Mouse (Mus musculus): ENCODE measurements around the gene Phykpl. TPM values are rescaled to one million over a fixed set of nuclear protein-coding genes. Genes with fewer than 3 reads are reported as not detected.
A peak's percentile ranks its signal among the peaks of the same experiment; 100 is the strongest.
"Not testable (repeated sequence)": the region's sequence is repeated elsewhere in the genome, so short reads cannot be mapped to it uniquely, and the experiment has no call there.

Phykpl gene
- total and polyA plus RNA-seq, 2 experiments from 2014 or later, result 13.9 to 35.2 TPM

- H3K4me1 ChIP-seq (ENCODE audit: control insufficient read depth, insufficient read depth), result peaks cover 12% of the 10 kb centered on the region; the same call in 1 of the 2 replicates
- peaks cover 42% of the 10 kb centered on the region for H3K36me3 ChIP-seq (replicated peaks; ENCODE audit: control insufficient read depth, insufficient read depth, low read length)
- H3K9ac ChIP-seq (replicated peaks; ENCODE audit: low read depth, low read length), result peak overlapping the region; percentile 98
- ATAC-seq (ENCODE audit: insufficient read depth, low read depth) (peak; percentile 77), DNase-seq (ENCODE audit: low spot score) (peak; percentile 93)
- peak overlapping the region; percentile 97 for H3K4me3 ChIP-seq (ENCODE audit: low read depth, low read length)
- H3K27ac ChIP-seq (ENCODE audit: low read depth), result peak overlapping the region; percentile 99
- under 1% methylated on average over 74 of the region's 81 CpGs for WGBS
- TF ChIP-seq CTCF (IDR thresholded peaks at IDR 0.05; ENCODE audit: low read depth) (no peak), EP300 (IDR thresholded peaks at IDR 0.05; ENCODE audit: low read depth) (no peak)
- no peaks in the 10 kb centered on the region for H3K9me3 ChIP-seq (replicated peaks; ENCODE audit: control insufficient read depth, low read length)
- H3K4me2 ChIP-seq (ENCODE audit: low read depth, low read length), result peak overlapping the region; percentile 80
- H3K27me3 ChIP-seq (ENCODE audit: control insufficient read depth, insufficient read depth, low read length), result no peaks in the 10 kb centered on the region
Measured at GRCm38 (mm10) chr11:51605602-51606446, 21.3 kb downstream of the Phykpl start.

GRCm38 (mm10) chr11:51606447-51607095, 22.0 kb downstream of the Phykpl start, which contains the start of gene Hnrnpab:
Gene Hnrnpab (minus strand): TSS chr11:51606847.
- WGBS, result under 1% methylated on average over 76 of the region's 91 CpGs
- peak; percentile 83 for TF ChIP-seq EP300 (IDR thresholded peaks at IDR 0.05; ENCODE audit: low read depth)
- TF ChIP-seq CTCF (IDR thresholded peaks at IDR 0.05; ENCODE audit: low read depth), result no peak

GRCm38 (mm10) chr11:51607096-51607738, 22.7 kb downstream of the Phykpl start:
- DNase-seq (ENCODE audit: low spot score), result no peak
- Histone ChIP-seq H3K27ac (ENCODE audit: low read depth) (peak overlapping the region; percentile 99), H3K4me2 (ENCODE audit: low read depth, low read length) (peak overlapping the region; percentile 80), H3K36me3 (replicated peaks; ENCODE audit: control insufficient read depth, insufficient read depth, low read length) (peaks cover 28% of the 10 kb centered on the region), H3K9ac (replicated peaks; ENCODE audit: low read depth, low read length) (peak overlapping the region; percentile 98), H3K4me3 (ENCODE audit: low read depth, low read length) (peak overlapping the region; percentile 97), H3K4me1 (ENCODE audit: control insufficient read depth, insufficient read depth) (peaks cover 12% of the 10 kb centered on the region; the same call in 1 of the 2 replicates), H3K9me3 (replicated peaks; ENCODE audit: control insufficient read depth, low read length) (no peaks in the 10 kb centered on the region), H3K27me3 (ENCODE audit: control insufficient read depth, insufficient read depth, low read length) (no peaks in the 10 kb centered on the region)
- peak; percentile 15 for ATAC-seq (ENCODE audit: insufficient read depth, low read depth)
- no peak for TF ChIP-seq EP300 (IDR thresholded peaks at IDR 0.05; ENCODE audit: low read depth)
- TF ChIP-seq CTCF (IDR thresholded peaks at IDR 0.05; ENCODE audit: low read depth), result no peak
- 7% methylated on average over 15 of the region's 15 CpGs for WGBS

More at GRCm38 (mm10) chr11:51606447-51607095, 22.0 kb downstream of the Phykpl start, which contains the start of gene Hnrnpab:
- no peaks in the 10 kb centered on the region for H3K27me3 ChIP-seq (ENCODE audit: control insufficient read depth, insufficient read depth, low read length)
- H3K9me3 ChIP-seq (replicated peaks; ENCODE audit: control insufficient read depth, low read length), result no peaks in the 10 kb centered on the region
- DNase-seq (ENCODE audit: low spot score) (peak; percentile 97), ATAC-seq (ENCODE audit: insufficient read depth, low read depth) (peak; percentile 92)
- H3K27ac ChIP-seq (ENCODE audit: low read depth), result peak within 1 kb of the TSS; percentile 99
- H3K36me3 ChIP-seq (replicated peaks; ENCODE audit: control insufficient read depth, insufficient read depth, low read length), result peaks cover 35% of the 10 kb centered on the region
- peak within 1 kb of the TSS; percentile 97 for H3K4me3 ChIP-seq (ENCODE audit: low read depth, low read length)
- H3K4me2 ChIP-seq (ENCODE audit: low read depth, low read length), result peak within 1 kb of the TSS; percentile 80
- peaks cover 12% of the 10 kb centered on the region; the same call in 1 of the 2 replicates for H3K4me1 ChIP-seq (ENCODE audit: control insufficient read depth, insufficient read depth)
- peak within 1 kb of the TSS; percentile 98 for H3K9ac ChIP-seq (replicated peaks; ENCODE audit: low read depth, low read length)

- no peak for TF ChIP-seq EP300 (IDR thresholded peaks at IDR 0.05; ENCODE audit: low read depth)
- TF ChIP-seq CTCF (IDR thresholded peaks at IDR 0.05; ENCODE audit: low read depth), result no peak
- H3K27ac ChIP-seq (ENCODE audit: low read depth), result no peak overlapping the region
- no peak for ATAC-seq (ENCODE audit: insufficient read depth, low read depth)
- H3K4me3 ChIP-seq (ENCODE audit: low read depth, low read length), result no peak overlapping the region
- H3K4me1 ChIP-seq (ENCODE audit: control insufficient read depth, insufficient read depth), result peaks cover 11% of the 10 kb centered on the region; the same call in 1 of the 2 replicates
- no peaks in the 10 kb centered on the region for H3K27me3 ChIP-seq (ENCODE audit: control insufficient read depth, insufficient read depth, low read length)
- H3K9ac ChIP-seq (replicated peaks; ENCODE audit: low read depth, low read length), result no peak overlapping the region
- 67% methylated on average over 3 of the region's 3 CpGs for WGBS
- no peak for DNase-seq (ENCODE audit: low spot score)
- H3K9me3 ChIP-seq (replicated peaks; ENCODE audit: control insufficient read depth, low read length), result no peaks in the 10 kb centered on the region
- H3K4me2 ChIP-seq (ENCODE audit: low read depth, low read length), result no peak overlapping the region
- H3K36me3 ChIP-seq (replicated peaks; ENCODE audit: control insufficient read depth, insufficient read depth, low read length), result peaks cover 6% of the 10 kb centered on the region
Measured at GRCm38 (mm10) chr11:51609266-51609909, 24.8 kb downstream of the Phykpl start.

- not testable (repeated sequence) for ATAC-seq (ENCODE audit: insufficient read depth, low read depth)
Measured at GRCm38 (mm10) chr11:51609940-51610339, 25.4 kb downstream of the Phykpl start.

More at GRCm38 (mm10) chr11:51609940-51610339, 25.4 kb downstream of the Phykpl start:
- H3K9me3 ChIP-seq (replicated peaks; ENCODE audit: control insufficient read depth, low read length); H3K27me3 ChIP-seq (ENCODE audit: control insufficient read depth, insufficient read depth, low read length); H3K27ac ChIP-seq (ENCODE audit: low read depth); H3K4me3 ChIP-seq (ENCODE audit: low read depth, low read length); H3K36me3 ChIP-seq (replicated peaks; ENCODE audit: control insufficient read depth, insufficient read depth, low read length); H3K9ac ChIP-seq (replicated peaks; ENCODE audit: low read depth, low read length); DNase-seq (ENCODE audit: low spot score); H3K4me1 ChIP-seq (ENCODE audit: control insufficient read depth, insufficient read depth); H3K4me2 ChIP-seq (ENCODE audit: low read depth, low read length): not testable (repeated sequence)
- 76% methylated on average over 5 of the region's 5 CpGs for WGBS

Measured in heart, postnatal 0 days (tissue).